Mouse (Mus musculus) liver, adult 2 months (tissue): ENCODE data around the gene Senp2. TPM values are rescaled to one million over a fixed set of nuclear protein-coding genes. Genes with fewer than 3 reads are reported as not detected.

ENCODE experiments used
- DNase-seq: peaks from one replicate; pipeline ENCODE4 v3.0.0-alpha.2; 2011; ENCODE audit warnings: low read depth, low spot score; ENCODE audit errors: extremely low read depth
- H3K27ac ChIP-seq: fragments of 200-500 bp; replicated peaks from 2 replicates; pipeline ENCODE4 v1.5.1; 2012; ENCODE audit warnings: low read depth, mild to moderate bottlenecking, control low read depth, inconsistent platforms, low read length; ENCODE audit not compliant: insufficient read depth
- H3K27me3 ChIP-seq: fragments of 200-500 bp; 2 replicates; pipeline ENCODE4 v1.6.1; 2012; ENCODE audit warnings: mild to moderate bottlenecking, moderate library complexity, low read length, inconsistent platforms; ENCODE audit not compliant: control insufficient read depth, insufficient read depth
- H3K36me3 ChIP-seq: fragments of 200-500 bp; 2 replicates; pipeline ENCODE4 v1.6.1; 2012; ENCODE audit warnings: low read length, inconsistent platforms; ENCODE audit not compliant: control insufficient read depth, insufficient read depth
- H3K4me1 ChIP-seq: fragments of 200-500 bp; 2 replicates; pipeline ENCODE4 v1.6.1; 2011; ENCODE audit warnings: low read length; ENCODE audit not compliant: control insufficient read depth, insufficient read depth
- H3K4me3 ChIP-seq: fragments of 200-500 bp; 2 replicates; pipeline ENCODE4 v1.5.1; 2011; ENCODE audit warnings: low read depth, mild to moderate bottlenecking, control low read depth, low read length, moderate library complexity; ENCODE audit not compliant: insufficient read depth
- H3K79me2 ChIP-seq: fragments of 200-500 bp; 2 replicates; pipeline ENCODE4 v1.6.1; 2012; ENCODE audit warnings: inconsistent platforms, mild to moderate bottlenecking, low read length, moderate library complexity; ENCODE audit not compliant: control insufficient read depth, insufficient read depth
- H3K9ac ChIP-seq: fragments of 200-500 bp; 2 replicates; pipeline ENCODE4 v1.6.1; 2012; ENCODE audit warnings: low read depth, mild to moderate bottlenecking, control low read depth, inconsistent platforms, low read length
- CTCF ChIP-seq: fragments of 200-500 bp; IDR thresholded peaks from 2 replicates; pipeline ENCODE4 v1.5.1; 2011; ENCODE audit warnings: low read depth, low read length, control low read depth
- POLR2A ChIP-seq: fragments of 200-500 bp; IDR thresholded peaks from 2 replicates; pipeline ENCODE4 v1.6.1; 2011; ENCODE audit warnings: low read length, control low read depth; ENCODE audit not compliant: insufficient read depth; ENCODE audit errors: extremely low read depth
- WGBS: fragments of 180-500 bp; shearing (Covaris S2); methylation state at CpG from one replicate; pipeline ENCODE4 v1.1.7; 2018; 5-methylcytosine and 5-hydroxymethylcytosine counted together
- polyA plus RNA-seq: library from polyadenylated mRNA; depleted of rRNA; stranded (reverse); fragments of >200 nt; gene quantifications from 2 replicates; pipeline ENCODE4 v1.2.3, GENCODE M21; 2012; rRNA removed
- total RNA-seq: library from RNA; depleted of rRNA; stranded (reverse); fragments of >200 nt; gene quantifications from 2 replicates; pipeline ENCODE4 v1.2.3, GENCODE M21; 2014; rRNA removed

Senp2 gene
- total and polyA plus RNA-seq, 2 experiments: 3.9 to 11.0 TPM

- TF ChIP-seq CTCF (no peak), POLR2A (no peak)
- Histone ChIP-seq H3K36me3 (no peaks in the 10 kb centered on the region), H3K9ac (no peak overlapping the region), H3K4me3 (no peak overlapping the region), H3K27me3 (no peaks in the 10 kb centered on the region), H3K27ac (no peak overlapping the region), H3K79me2 (no peaks in the 10 kb centered on the region), H3K4me1 (no peaks in the 10 kb centered on the region)
- no peak for DNase-seq
- 85% methylated on average over 4 of the region's 4 CpGs for WGBS
Measured at GRCm38 (mm10) chr16:22085411-22085810, 76.1 kb downstream of the Senp2 start.

- TF ChIP-seq POLR2A (no peak), CTCF (no peak)
- no peak overlapping the region for H3K27ac ChIP-seq
- H3K27me3 ChIP-seq: no peaks in the 10 kb centered on the region
- no peak overlapping the region for H3K4me3 ChIP-seq
- 70% methylated on average over 3 of the region's 3 CpGs for WGBS
- DNase-seq: no peak
- no peaks in the 10 kb centered on the region for H3K4me1 ChIP-seq
- no peak overlapping the region for H3K9ac ChIP-seq
- no peaks in the 10 kb centered on the region for H3K36me3 ChIP-seq
- H3K79me2 ChIP-seq: no peaks in the 10 kb centered on the region
Measured at GRCm38 (mm10) chr16:22091255-22091783, 82.0 kb downstream of the Senp2 start.

GRCm38 (mm10) chr16:22095751-22096150 lies 86.5 kb downstream of the Senp2 start:
- no peak for TF ChIP-seq POLR2A
- no peak for TF ChIP-seq CTCF
- Histone ChIP-seq H3K79me2 (no peaks in the 10 kb centered on the region), H3K4me3 (no peak overlapping the region), H3K4me1 (no peaks in the 10 kb centered on the region), H3K27ac (no peak overlapping the region), H3K9ac (no peak overlapping the region), H3K36me3 (no peaks in the 10 kb centered on the region), H3K27me3 (no peaks in the 10 kb centered on the region)
- WGBS: 90% methylated on average over 1 of the region's 1 CpGs
- DNase-seq: no peak

- no peak overlapping the region for H3K27ac ChIP-seq
- TF ChIP-seq POLR2A: no peak
- no peak for TF ChIP-seq CTCF
- DNase-seq: no peak
- WGBS: 79% methylated on average over 7 of the region's 7 CpGs
- H3K36me3 ChIP-seq: no peaks in the 10 kb centered on the region
- no peaks in the 10 kb centered on the region for H3K79me2 ChIP-seq
- H3K4me3 ChIP-seq: no peak overlapping the region
- no peaks in the 10 kb centered on the region for H3K27me3 ChIP-seq
- H3K4me1 ChIP-seq: no peaks in the 10 kb centered on the region
- H3K9ac ChIP-seq: no peak overlapping the region
Measured at GRCm38 (mm10) chr16:22097659-22098058, 88.4 kb downstream of the Senp2 start.

Other genes with a start within 250 kb of the Senp2 start
- gene Ehhadh, start 221.7 kb upstream of the Senp2 start, total RNA-seq: 263 and 266 TPM in 2 replicates
- gene Ehhadh, start 221.7 kb upstream of the Senp2 start, polyA plus RNA-seq: 168 and 174 TPM in 2 replicates
- 7.0 and 8.8 TPM in 2 replicates for gene Map3k13, start 215.1 kb upstream of the Senp2 start, total RNA-seq
- gene Map3k13, start 215.1 kb upstream of the Senp2 start, polyA plus RNA-seq: 3.8 and 5.3 TPM in 2 replicates
- gene Tmem41a, start 61.9 kb upstream of the Senp2 start, total RNA-seq: 4.3 and 6.0 TPM in 2 replicates
- gene Tmem41a, start 61.9 kb upstream of the Senp2 start, polyA plus RNA-seq: 8.2 and 8.6 TPM in 2 replicates
- gene Liph, start 13.8 kb upstream of the Senp2 start, total RNA-seq: 0.07 and 0.09 TPM in 2 replicates
- gene Liph, start 13.8 kb upstream of the Senp2 start, polyA plus RNA-seq: 0.12 TPM in 1 of 2 replicates, not detected in the other
- 0.27 and 0.37 TPM in 2 replicates for gene Igf2bp2, start 153.8 kb downstream of the Senp2 start, total RNA-seq
- gene Igf2bp2, start 153.8 kb downstream of the Senp2 start, polyA plus RNA-seq: 0.22 and 0.81 TPM in 2 replicates